Mouse (Mus musculus) lung, adult 2 months (tissue): ENCODE data around the gene Gm28047. TPM values are rescaled to one million over a fixed set of nuclear protein-coding genes. Genes with fewer than 3 reads are reported as not detected.
"Not testable (repeated sequence)": the region's sequence is repeated elsewhere in the genome, so short reads cannot be mapped to it uniquely, and the experiment has no call there.

Experiments
- DNase-seq: peaks from one replicate; pipeline ENCODE4 v3.0.0; 2022
- H3K4me1 ChIP-seq: fragments of 200-500 bp; 2 replicates; pipeline ENCODE4 v1.6.1; 2011; ENCODE audit warnings: low read length; ENCODE audit not compliant: control insufficient read depth, insufficient read depth
- H3K4me3 ChIP-seq: fragments of 200-500 bp; replicated peaks from 2 replicates; pipeline ENCODE3; 2011; ENCODE audit warnings: low read depth, mild to moderate bottlenecking, control low read depth, low read length; ENCODE audit errors: extremely low read depth
- CTCF ChIP-seq: fragments of 200-500 bp; IDR thresholded peaks from 2 replicates; pipeline ENCODE4 v1.5.1; 2011; ENCODE audit warnings: mild to moderate bottlenecking, low read length, control low read depth; ENCODE audit not compliant: insufficient read depth
- POLR2A ChIP-seq: fragments of 200-500 bp; IDR thresholded peaks from 2 replicates; pipeline ENCODE4 v1.6.1; 2011; ENCODE audit warnings: low read depth, mild to moderate bottlenecking, control low read depth, low read length, borderline replicate concordance; ENCODE audit errors: extremely low read depth
- WGBS: fragments of 180-500 bp; shearing (Covaris S2); methylation state at CpG from one replicate; pipeline ENCODE4 v1.1.7; 2018; 5-methylcytosine and 5-hydroxymethylcytosine counted together
- polyA plus RNA-seq: library from polyadenylated mRNA; depleted of rRNA; stranded (reverse); fragments of >200 nt; gene quantifications from 2 replicates; pipeline ENCODE4 v1.2.3, GENCODE M21; 2012

Gene Gm28047
- polyA plus RNA-seq, 1 experiment = 0.11 TPM

GRCm38 (mm10) chr15:102657926-102658381, 33.1 kb upstream of the Gm28047 start:
- H3K4me1 ChIP-seq = peaks cover 7% of the 10 kb centered on the region
- DNase-seq = no peak
- WGBS = 49% methylated on average over 3 of the region's 3 CpGs
- no peak overlapping the region for H3K4me3 ChIP-seq
- TF ChIP-seq CTCF = no peak
- TF ChIP-seq POLR2A = no peak

- DNase-seq = peak; percentile 36
- WGBS = 13% methylated on average over 4 of the region's 4 CpGs
- H3K4me1 ChIP-seq = peaks cover 7% of the 10 kb centered on the region
- TF ChIP-seq CTCF (no peak), POLR2A (no peak)
- H3K4me3 ChIP-seq = no peak overlapping the region
These were observed 31.8 kb upstream of the Gm28047 start for GRCm38 (mm10) chr15:102656658-102657057.

- not testable (repeated sequence) for H3K4me3 ChIP-seq, DNase-seq, H3K4me1 ChIP-seq
- WGBS = 76% methylated on average over 9 of the region's 9 CpGs
These were observed 27.2 kb upstream of the Gm28047 start for GRCm38 (mm10) chr15:102651928-102652660.

- TF ChIP-seq CTCF = no peak
- H3K4me1 ChIP-seq = no peaks in the 10 kb centered on the region; the same call in 1 of the 2 replicates
- WGBS = 80% methylated on average over 3 of the region's 3 CpGs
- no peak for DNase-seq
- no peak overlapping the region for H3K4me3 ChIP-seq
These were observed 26.2 kb upstream of the Gm28047 start for GRCm38 (mm10) chr15:102651107-102651506.

- WGBS = 61% methylated on average over 3 of the region's 3 CpGs
- no peak for DNase-seq
- TF ChIP-seq CTCF = no peak
- TF ChIP-seq POLR2A = no peak
- Histone ChIP-seq H3K4me1 (no peaks in the 10 kb centered on the region), H3K4me3 (no peak overlapping the region)
These were observed 10.9 kb upstream of the Gm28047 start for GRCm38 (mm10) chr15:102635817-102636216.

- Histone ChIP-seq H3K4me3 (no peak overlapping the region), H3K4me1 (no peaks in the 10 kb centered on the region)
- TF ChIP-seq CTCF (no peak), POLR2A (no peak)
- 90% methylated on average over 8 of the region's 8 CpGs for WGBS
- no peak for DNase-seq
These were observed 9.8 kb upstream of the Gm28047 start for GRCm38 (mm10) chr15:102634684-102635083.

GRCm38 (mm10) chr15:102625687-102626055, 804 bp upstream of the Gm28047 start:
- Histone ChIP-seq H3K4me3 (peak overlapping the region; percentile 83), H3K4me1 (peaks cover 5% of the 10 kb centered on the region; the same call in 1 of the 2 replicates)
- DNase-seq = no peak
- WGBS = under 1% methylated on average over 18 of the region's 18 CpGs
- TF ChIP-seq POLR2A (no peak), CTCF (no peak)

- peaks cover 5% of the 10 kb centered on the region; the same call in 1 of the 2 replicates for H3K4me1 ChIP-seq
- DNase-seq = no peak
- WGBS = 1% methylated on average over 17 of the region's 17 CpGs
- TF ChIP-seq CTCF (no peak), POLR2A (no peak)
- H3K4me3 ChIP-seq = peak overlapping the region; percentile 83
These were observed 437 bp downstream of the Gm28047 start for GRCm38 (mm10) chr15:102624291-102624969.

GRCm38 (mm10) chr15:102623121-102623520, 1.7 kb downstream of the Gm28047 start:
- DNase-seq = no peak
- no peak for TF ChIP-seq CTCF
- TF ChIP-seq POLR2A = no peak
- no peak overlapping the region for H3K4me3 ChIP-seq
- peaks cover 5% of the 10 kb centered on the region; the same call in 1 of the 2 replicates for H3K4me1 ChIP-seq
- 52% methylated on average over 3 of the region's 3 CpGs for WGBS

GRCm38 (mm10) chr15:102622536-102622935, 2.3 kb downstream of the Gm28047 start:
- TF ChIP-seq CTCF (no peak), POLR2A (no peak)
- Histone ChIP-seq H3K4me1 (peaks cover 5% of the 10 kb centered on the region), H3K4me3 (no peak overlapping the region)
- DNase-seq = no peak
